Mouse (Mus musculus) liver, postnatal 0 days (tissue): ENCODE measurements around the gene Tubgcp3.
"Not testable (repeated sequence)": the region's sequence is repeated elsewhere in the genome, so short reads cannot be mapped to it uniquely, and the experiment has no call there.

Experiments used
- CTCF ChIP-seq: sonication (generic); IDR thresholded peaks from 2 replicates; pipeline ENCODE4 v1.5.1; 2016; ENCODE audit warnings: antibody characterized with exemption, low read depth
- EP300 ChIP-seq: IDR thresholded peaks from 2 replicates; pipeline ENCODE4 v1.6.1; 2016; ENCODE audit warnings: antibody characterized with exemption, low read depth, mild to moderate bottlenecking

DNA sequence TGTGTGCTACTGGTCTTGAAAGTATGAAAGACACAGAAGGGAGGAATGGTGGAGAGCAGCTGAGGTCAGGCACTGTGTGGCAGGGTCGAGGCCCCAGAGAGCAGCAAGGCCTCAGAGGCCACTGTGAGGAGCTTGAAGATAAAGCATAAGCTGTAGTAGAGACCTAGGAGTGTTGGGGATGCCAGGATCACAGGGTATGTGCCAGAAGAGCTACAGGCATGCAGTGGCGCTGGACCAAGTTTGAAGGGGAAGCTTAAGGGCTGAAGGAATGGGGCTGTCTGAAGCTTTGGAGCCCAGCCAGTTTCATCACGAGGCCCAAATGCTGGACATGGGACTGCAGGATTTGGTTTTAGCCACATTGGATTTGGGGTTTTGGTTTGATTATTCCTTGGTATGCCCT is 54.7 kb downstream of the Tubgcp3 start:
- TF ChIP-seq CTCF, EP300: not testable (repeated sequence)
